Mouse (Mus musculus) MEL (cell line): Measurements from ENCODE around the gene Psmd11. TPM values are rescaled to one million over a fixed set of nuclear protein-coding genes. Genes with fewer than 3 reads are reported as not detected.

ENCODE experiments used
- DNase-seq: peaks from one replicate; pipeline ENCODE4 v3.0.0; 2011; ENCODE audit warnings: low read depth, low spot score
- H3K27ac ChIP-seq: 2 replicates; pipeline ENCODE4 v1.5.1; 2012; ENCODE audit warnings: low read depth, mild to moderate bottlenecking, control low read depth, low read length, moderate library complexity; ENCODE audit not compliant: control insufficient read depth
- H3K27me3 ChIP-seq, 2 experiments: fragments of 150-350 bp in 1 of 2; sonication (generic) in 1 of 2; 2 replicates each; pipeline ENCODE4 v1.6.1; 2012; ENCODE audit warnings: low read length in 2 of 2, mild to moderate bottlenecking in 2 of 2, improper control_type of control experiment in 1 of 2, moderate library complexity in 1 of 2; ENCODE audit not compliant: insufficient read depth in 2 of 2, control insufficient read depth in 1 of 2
- H3K36me3 ChIP-seq, 2 experiments: 2 replicates each; pipeline ENCODE4 v1.6.1; 2012 to 2014; ENCODE audit warnings: low read length in 2 of 2, improper control_type of control experiment in 1 of 2, inconsistent platforms in 1 of 2, mild to moderate bottlenecking in 1 of 2; ENCODE audit not compliant: insufficient read depth in 2 of 2, control insufficient read depth in 1 of 2
- H3K4me1 ChIP-seq, 2 experiments: fragments of 150-350 bp in 1 of 2; sonication (generic) in 1 of 2; 2 replicates each; pipeline ENCODE4 v1.6.1; 2012; ENCODE audit warnings: low read length in 2 of 2, improper control_type of control experiment in 1 of 2, mild to moderate bottlenecking in 1 of 2; ENCODE audit not compliant: insufficient read depth in 2 of 2, control insufficient read depth in 1 of 2
- H3K4me3 ChIP-seq, 2 experiments: fragments of 150-350 bp in 1 of 2; sonication (generic) in 1 of 2; 2 replicates each; pipeline ENCODE4 v1.5.1; 2012; ENCODE audit warnings: low read depth in 2 of 2, low read length in 2 of 2, mild to moderate bottlenecking in 2 of 2, moderate library complexity in 2 of 2, control low read depth in 1 of 2, improper control_type of control experiment in 1 of 2; ENCODE audit not compliant: control insufficient read depth in 1 of 2, insufficient read depth in 1 of 2
- H3K79me2 ChIP-seq: 2 replicates; pipeline ENCODE4 v1.6.1; 2012; ENCODE audit warnings: mild to moderate bottlenecking, low read length, moderate library complexity; ENCODE audit not compliant: control insufficient read depth, poor library complexity, insufficient read depth
- H3K9ac ChIP-seq: 2 replicates; pipeline ENCODE4 v1.6.1; 2012; ENCODE audit warnings: low read depth, mild to moderate bottlenecking, control low read depth, low read length, moderate library complexity; ENCODE audit not compliant: control insufficient read depth, poor library complexity, severe bottlenecking
- H3K9me3 ChIP-seq: fragments of 150-350 bp; sonication (generic); replicated peaks from 2 replicates; pipeline ENCODE4 v1.6.1; 2012; ENCODE audit warnings: mild to moderate bottlenecking, low read length, improper control_type of control experiment, moderate library complexity; ENCODE audit not compliant: insufficient read depth
- CHD2 ChIP-seq: IDR thresholded peaks from 2 replicates; pipeline ENCODE4 v1.6.1; 2011; ENCODE audit warnings: low read length, improper control_type of control experiment
- ETS1 ChIP-seq: IDR thresholded peaks from 2 replicates; pipeline ENCODE4 v1.6.1; 2012; ENCODE audit warnings: low read depth, mild to moderate bottlenecking, inconsistent platforms, low read length, improper control_type of control experiment, moderate library complexity
- GABPA ChIP-seq: IDR thresholded peaks from 2 replicates; pipeline ENCODE4 v1.6.1; 2012; ENCODE audit warnings: low read depth, mild to moderate bottlenecking, inconsistent platforms, low read length, improper control_type of control experiment, moderate library complexity
- KAT2A ChIP-seq: conservative IDR thresholded peaks from 2 replicates; pipeline ENCODE4 v1.6.1; 2012; ENCODE audit warnings: low read depth, low read length, improper control_type of control experiment, inconsistent platforms
- MAX ChIP-seq: IDR thresholded peaks from 2 replicates; pipeline ENCODE4 v1.6.1; 2011; ENCODE audit warnings: low read length, improper control_type of control experiment
- MAZ ChIP-seq: IDR thresholded peaks from 2 replicates; pipeline ENCODE4 v1.6.1; 2012; ENCODE audit warnings: low read depth, mild to moderate bottlenecking, inconsistent platforms, low read length, improper control_type of control experiment
- MEF2A ChIP-seq: IDR thresholded peaks from 2 replicates; pipeline ENCODE4 v1.6.1; 2014; ENCODE audit warnings: low read depth, mild to moderate bottlenecking, inconsistent platforms, low read length, improper control_type of control experiment; ENCODE audit not compliant: poor library complexity, insufficient replicate concordance, severe bottlenecking; ENCODE audit errors: extremely low read depth
- MXI1 ChIP-seq: IDR thresholded peaks from 2 replicates; pipeline ENCODE4 v1.6.1; 2011; ENCODE audit warnings: mild to moderate bottlenecking, low read depth, low read length, improper control_type of control experiment
- MYB ChIP-seq: IDR thresholded peaks from 2 replicates; pipeline ENCODE4 v1.6.1; 2011; ENCODE audit warnings: mild to moderate bottlenecking, low read depth, low read length, improper control_type of control experiment
- MYC ChIP-seq: IDR thresholded peaks from 2 replicates; pipeline ENCODE4 v1.6.1; 2011; ENCODE audit warnings: low read depth, mild to moderate bottlenecking, low read length, improper control_type of control experiment, moderate library complexity
- NELFE ChIP-seq: IDR thresholded peaks from 2 replicates; pipeline ENCODE4 v1.6.1; 2011; ENCODE audit warnings: low read depth, low read length, improper control_type of control experiment
- NRF1 ChIP-seq: IDR thresholded peaks from 2 replicates; pipeline ENCODE4 v1.6.1; 2014; ENCODE audit warnings: low read depth, mild to moderate bottlenecking, inconsistent platforms, low read length, improper control_type of control experiment, moderate library complexity; ENCODE audit not compliant: poor library complexity, insufficient read depth, severe bottlenecking
- POLR2A ChIP-seq, 2 experiments: IDR thresholded peaks; 2 replicates each; pipeline ENCODE4 v1.6.1; 2011 to 2012; ENCODE audit warnings: low read length in 2 of 2, mild to moderate bottlenecking in 2 of 2, control low read depth in 1 of 2, improper control_type of control experiment in 1 of 2, low read depth in 1 of 2, moderate library complexity in 1 of 2; ENCODE audit not compliant: control insufficient read depth in 1 of 2, insufficient read depth in 1 of 2, poor library complexity in 1 of 2
- POLR2AphosphoS2 ChIP-seq: IDR thresholded peaks from 2 replicates; pipeline ENCODE4 v1.6.1; 2011; ENCODE audit warnings: low read length, improper control_type of control experiment
- RAD21 ChIP-seq: IDR thresholded peaks from 2 replicates; pipeline ENCODE4 v1.6.1; 2011; ENCODE audit warnings: mild to moderate bottlenecking, low read depth, low read length, improper control_type of control experiment
- RCOR1 ChIP-seq: IDR thresholded peaks from 2 replicates; pipeline ENCODE4 v1.6.1; 2012; ENCODE audit warnings: low read depth, mild to moderate bottlenecking, inconsistent platforms, low read length, improper control_type of control experiment
- SIN3A ChIP-seq: IDR thresholded peaks from 2 replicates; pipeline ENCODE4 v1.6.1; 2012; ENCODE audit warnings: low read length, improper control_type of control experiment, inconsistent platforms
- SMC3 ChIP-seq: IDR thresholded peaks from 2 replicates; pipeline ENCODE4 v1.6.1; 2011; ENCODE audit warnings: low read depth, low read length, improper control_type of control experiment
- TCF12 ChIP-seq: IDR thresholded peaks from 2 replicates; pipeline ENCODE4 v1.6.1; 2014; ENCODE audit warnings: low read depth, mild to moderate bottlenecking, inconsistent platforms, low read length, improper control_type of control experiment, moderate library complexity
- USF1 ChIP-seq: IDR thresholded peaks from 2 replicates; pipeline ENCODE4 v1.6.1; 2014; ENCODE audit warnings: low read depth, mild to moderate bottlenecking, inconsistent platforms, low read length, improper control_type of control experiment, moderate library complexity
- ZC3H11A ChIP-seq: IDR thresholded peaks from 2 replicates; pipeline ENCODE4 v1.6.1; 2012; ENCODE audit warnings: low read depth, mild to moderate bottlenecking, inconsistent platforms, low read length, improper control_type of control experiment
- ZMIZ1 ChIP-seq: IDR thresholded peaks from 2 replicates; pipeline ENCODE4 v1.6.1; 2012; ENCODE audit warnings: low read depth, mild to moderate bottlenecking, inconsistent platforms, low read length, improper control_type of control experiment, moderate library complexity
- ZNF384 ChIP-seq: IDR thresholded peaks from 2 replicates; pipeline ENCODE4 v1.6.1; 2012; ENCODE audit warnings: low read depth, mild to moderate bottlenecking, inconsistent platforms, low read length, improper control_type of control experiment
- polyA plus RNA-seq, 2 experiments: library from polyadenylated mRNA; stranded (reverse) in 1 of 2; unstranded in 1 of 2; fragments of >175 nt in 1 of 2; fragments of >200 nt in 1 of 2; gene quantifications; 2 replicates each; pipeline versions ENCODE4 v1.2.1 to v1.2.4; 2012; ENCODE audit warnings: low replicate concordance in 2 of 2, low read depth in 1 of 2; ENCODE audit not compliant: insufficient read length in 2 of 2, insufficient read depth in 1 of 2, missing spikeins in 1 of 2
- total RNA-seq: library from RNA; depleted of rRNA; stranded (reverse); fragments of 300-350 nt; gene quantifications from 2 replicates; pipeline ENCODE4 v1.2.3, GENCODE M21; 2012

The Psmd11 gene
- total and polyA plus RNA-seq, 3 experiments = 110 to 324 (median 184) TPM

GRCm38 (mm10) chr11:80383626-80384046, 44.8 kb upstream of the Psmd11 start (continued):
- no peak for TF ChIP-seq GABPA
- 0 out of 2 replicates have a peak, but pooled peaks have one; percentile 35 for TF ChIP-seq MYC
- peak; percentile 23 to 69; a peak in 3 of 4 replicates for TF ChIP-seq POLR2A (IDR thresholded peaks at IDR 0.05; ENCODE audit: control insufficient read depth in 1 of 2, insufficient read depth in 1 of 2, low read depth in 1 of 2, low read length in 2 of 2, poor library complexity in 1 of 2)
- no peak for TF ChIP-seq MXI1
- TF ChIP-seq CHD2 = no peak
- TF ChIP-seq ZC3H11A = no peak
- no peak for TF ChIP-seq USF1
- peak; percentile 98 for TF ChIP-seq ZNF384
- TF ChIP-seq RAD21 = no peak
- TF ChIP-seq NELFE = no peak
- TF ChIP-seq MAZ = peak; percentile 69

- Histone ChIP-seq H3K9me3 (no peaks in the 10 kb centered on the region), H3K4me3 (peak overlapping the region; percentile 75 to 78), H3K79me2 (peaks cover 58% of the 10 kb centered on the region), H3K4me1 (peaks cover 18 to 22% of the 10 kb centered on the region in 2 experiments), H3K36me3 (peaks cover 42 to 44% of the 10 kb centered on the region in 2 experiments), H3K9ac (peak overlapping the region; percentile 88)
- peak; percentile 54 for DNase-seq
- no peak for TF ChIP-seq MEF2A
- peak; percentile 48; the same call in 1 of the 2 replicates for TF ChIP-seq MXI1
- no peak for TF ChIP-seq RAD21
- TF ChIP-seq MYC = no peak
- TF ChIP-seq NRF1 = no peak
- TF ChIP-seq RCOR1 = peak; percentile 16; the same call in 1 of the 2 replicates
- TF ChIP-seq ETS1 = peak; percentile 23; the same call in 1 of the 2 replicates
- TF ChIP-seq POLR2A (IDR thresholded peaks at IDR 0.05; ENCODE audit: control insufficient read depth in 1 of 2, insufficient read depth in 1 of 2, low read depth in 1 of 2, low read length in 2 of 2, poor library complexity in 1 of 2) = peak in 1 of 2 experiments; percentile 14; a peak in 1 of 4 replicates
- no peak for TF ChIP-seq ZMIZ1
- TF ChIP-seq KAT2A = no peak
- TF ChIP-seq SMC3 = no peak
- no peak for TF ChIP-seq MYB
- TF ChIP-seq SIN3A = no peak; the same call in 1 of the 2 replicates
- TF ChIP-seq MAX = no peak
- TF ChIP-seq USF1 = no peak
- TF ChIP-seq ZC3H11A = no peak
- TF ChIP-seq POLR2AphosphoS2 = no peak
- TF ChIP-seq TCF12 = no peak
- TF ChIP-seq, all 39 proteins: peak for 4
- no peaks in the 10 kb centered on the region for H3K27me3 ChIP-seq
- peak overlapping the region; percentile 44 for H3K27ac ChIP-seq
Measured at GRCm38 (mm10) chr11:80384461-80384860, 44.0 kb upstream of the Psmd11 start.
